Mouse (Mus musculus): ENCODE data around the gene Sap18b.

DNA sequence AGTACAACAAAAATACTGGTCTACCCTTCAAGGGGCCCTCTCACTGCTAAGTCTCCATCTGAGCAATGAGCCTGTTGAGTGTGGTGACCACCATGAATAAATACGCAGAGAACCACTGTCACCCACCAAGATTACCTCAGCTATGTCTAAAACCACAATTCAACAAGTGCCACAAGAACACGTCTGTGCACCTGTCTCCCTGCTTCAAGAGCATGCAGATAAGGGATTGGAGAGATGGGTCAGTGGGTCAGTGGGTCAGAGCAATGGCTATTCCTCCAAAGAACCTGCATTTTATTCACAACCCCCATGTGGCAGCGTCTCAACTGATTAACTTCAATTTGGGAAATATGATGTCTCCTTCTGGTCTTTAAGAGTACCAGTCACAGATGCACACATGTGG is 24.8 kb upstream of the Sap18b start:
- TF ChIP-seq POLR2A (IDR thresholded peaks at IDR 0.05; ENCODE audit: low read depth, low read length), result no peak
- TF ChIP-seq CTCF (conservative IDR thresholded peaks at IDR 0.05; ENCODE audit: insufficient read depth, insufficient read length, low read depth, low read length), result no peak

Data from kidney, adult 2 months (tissue).